Mouse (Mus musculus): Measurements from ENCODE around the gene Olfr593. TPM values are rescaled to one million over a fixed set of nuclear protein-coding genes. Genes with fewer than 3 reads are reported as not detected.
"Not testable (repeated sequence)": the region's sequence is repeated elsewhere in the genome, so short reads cannot be mapped to it uniquely, and the experiment has no call there.

Gene Olfr593
- total RNA-seq (2021), result not detected
- long read RNA-seq, experiment 1, result 0 reads
- long read RNA-seq, experiment 2, result 0 reads

- intact Hi-C loops (cut with DNase I), result no loop called here
- no peak for DNase-seq (ENCODE audit: low spot score in 2 of 2)
Measured at GRCm38 (mm10) chr7:103211562-103211961, at the start of gene Olfr593. Gene Olfr593, plus strand, starts transcription at chr7:103211862.

DNA sequence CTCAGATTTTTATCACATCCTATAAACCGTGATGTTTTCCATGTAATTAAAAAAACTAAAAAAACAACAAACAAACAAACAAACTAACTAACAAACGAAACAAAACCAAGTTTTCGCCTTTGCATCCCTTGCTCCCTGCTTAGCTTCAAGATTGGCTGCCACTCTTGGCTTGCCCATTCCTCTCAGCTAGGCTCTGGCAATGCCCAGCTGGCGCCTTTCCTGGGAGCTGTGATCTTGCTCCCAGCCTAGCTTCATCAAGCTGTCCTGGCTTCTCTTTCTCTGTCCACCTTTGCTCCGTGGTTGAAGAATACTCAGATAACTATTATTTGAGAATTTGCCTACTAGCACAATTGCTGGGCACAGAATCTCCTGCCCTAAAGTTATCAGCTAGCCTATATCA is 42.0 kb upstream of the Olfr593 start:
- intact Hi-C loops (cut with DNase I), result no loop called here
- no peak for DNase-seq (ENCODE audit: low spot score in 2 of 2)

- DNase-seq (ENCODE audit: low spot score in 2 of 2), result no peak
- intact Hi-C loops (cut with DNase I), result no loop called here
Measured at GRCm38 (mm10) chr7:103178240-103178639, 33.4 kb upstream of the Olfr593 start, which contains the start of gene Olfr591. Gene Olfr591, minus strand, starts transcription at chr7:103178340.

DNA sequence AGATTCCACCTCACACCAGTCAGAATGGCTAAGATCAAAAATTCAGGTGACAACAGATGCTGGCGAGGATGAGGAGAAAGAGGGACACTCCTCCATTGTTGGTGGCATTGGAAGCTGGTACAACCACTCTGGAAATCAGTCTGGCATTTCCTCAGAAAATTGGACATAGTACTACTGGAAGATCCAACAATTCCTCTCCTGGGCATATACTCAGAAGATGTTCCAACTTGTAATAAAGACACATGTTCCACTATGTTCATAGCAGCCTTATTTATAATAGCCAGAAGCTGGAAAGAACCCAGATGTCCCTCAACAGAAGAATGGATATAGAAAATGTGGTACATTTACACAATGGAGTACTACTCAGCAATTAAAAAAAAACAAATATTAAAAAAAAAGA is 27.2 kb upstream of the Olfr593 start, which contains the start of gene Olfr592:
Olfr592 (plus strand) TSS at position 301 of the 400 bp plus-strand sequence.
- DNase-seq (ENCODE audit: low spot score in 2 of 2); intact Hi-C loops (cut with DNase I): not testable (repeated sequence)

GRCm38 (mm10) chr7:103212050-103212449 is 388 bp downstream of the Olfr593 start:
- DNase-seq (ENCODE audit: low spot score in 2 of 2); intact Hi-C loops (cut with DNase I): not testable (repeated sequence)

- no peak for DNase-seq (ENCODE audit: low spot score in 2 of 2)
- intact Hi-C loops (cut with DNase I), result no loop called here
Measured at GRCm38 (mm10) chr7:103216696-103217095, 5.0 kb downstream of the Olfr593 start, which contains the start of gene Olfr594. Gene Olfr594, plus strand, starts transcription at chr7:103216996.

DNA sequence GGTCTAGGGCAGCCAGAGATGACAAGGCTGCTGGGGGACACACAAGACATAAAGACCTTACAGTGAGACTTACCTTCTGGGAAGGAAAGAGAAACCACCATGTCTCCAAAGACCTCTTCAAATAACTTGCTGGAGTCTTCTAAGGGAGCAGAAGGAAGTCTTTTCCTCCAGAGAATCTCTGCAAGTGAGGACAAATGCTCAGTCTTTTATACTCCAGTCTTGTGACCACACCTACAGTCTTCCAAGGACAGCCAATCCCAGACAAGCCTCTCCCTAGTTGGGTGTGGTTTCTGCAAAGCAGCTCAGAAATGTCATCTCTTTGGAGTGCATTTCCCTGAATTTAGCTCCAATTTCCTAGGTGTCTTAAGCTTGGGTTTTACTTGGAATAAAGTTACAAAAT is 40.7 kb downstream of the Olfr593 start, which contains the start of gene Usp17ld:
Usp17ld (minus strand) TSS at position 101 of the 400 bp plus-strand sequence.
- intact Hi-C loops (cut with DNase I), result not testable (repeated sequence)

More for the DNA sequence above, 40.7 kb downstream of the Olfr593 start, which contains the start of gene Usp17ld:
- not testable (repeated sequence) for DNase-seq (ENCODE audit: low spot score in 2 of 2)

Small RNAs within 50 kb of the gene (microRNA-seq; reads per million reads assigned to microRNA genes)
- gene Gm25171, result 0 reads per million in 2 experiments

Other genes with a start within 250 kb of the Olfr593 start
- gene Olfr576, start 249.2 kb upstream of the Olfr593 start, total RNA-seq (2021), result not detected
- gene Olfr577, start 235.9 kb upstream of the Olfr593 start, total RNA-seq (2021), result not detected
- not detected for gene Olfr578, start 222.5 kb upstream of the Olfr593 start, total RNA-seq (2021)
- gene Olfr582, start 173.8 kb upstream of the Olfr593 start, total RNA-seq (2021), result not detected
- gene Olfr583, start 160.6 kb upstream of the Olfr593 start, total RNA-seq (2021), result not detected
- gene Olfr584, start 130.0 kb upstream of the Olfr593 start, total RNA-seq (2021), result not detected
- gene Olfr585, start 114.1 kb upstream of the Olfr593 start, total RNA-seq (2021), result not detected
- gene Olfr586, start 86.2 kb upstream of the Olfr593 start, total RNA-seq (2021), result not detected
- not detected for gene Olfr588-ps1, start 71.0 kb upstream of the Olfr593 start, total RNA-seq (2021)
- gene Olfr589, start 55.5 kb upstream of the Olfr593 start, total RNA-seq (2021), result not detected
- not detected for gene Olfr591, start 33.5 kb upstream of the Olfr593 start, total RNA-seq (2021)
- gene Olfr592, start 27.1 kb upstream of the Olfr593 start, total RNA-seq (2021), result not detected
- gene Olfr594, start 5.1 kb downstream of the Olfr593 start, total RNA-seq (2021), result not detected
- gene Usp17ld, start 40.6 kb downstream of the Olfr593 start, total RNA-seq (2021), result not detected
- gene Olfr596, start 93.8 kb downstream of the Olfr593 start, total RNA-seq (2021), result not detected
- not detected for gene Olfr597, start 104.5 kb downstream of the Olfr593 start, total RNA-seq (2021)
- not detected for gene Olfr598, start 111.7 kb downstream of the Olfr593 start, total RNA-seq (2021)
- not detected for gene Olfr599, start 124.1 kb downstream of the Olfr593 start, total RNA-seq (2021)
- gene Olfr600, start 137.8 kb downstream of the Olfr593 start, total RNA-seq (2021), result not detected
- not detected for gene Olfr601, start 150.8 kb downstream of the Olfr593 start, total RNA-seq (2021)
- not detected for gene Olfr603, start 174.3 kb downstream of the Olfr593 start, total RNA-seq (2021)
- not detected for gene Usp17lc, start 203.2 kb downstream of the Olfr593 start, total RNA-seq (2021)
- not detected for gene Olfr605, start 233.6 kb downstream of the Olfr593 start, total RNA-seq (2021)
- gene Olfr606, start 237.2 kb downstream of the Olfr593 start, total RNA-seq (2021), result not detected

Measured in left cerebral cortex, postnatal 14 days (tissue).